Mouse (Mus musculus) testis, adult 2 months (tissue): ENCODE measurements around the gene Efcab14.

Source experiments
- CTCF ChIP-seq: fragments of 200-500 bp; IDR thresholded peaks from 2 replicates; pipeline ENCODE4 v1.5.1; 2012; ENCODE audit warnings: low read depth, mild to moderate bottlenecking, inconsistent platforms, low read length, moderate library complexity; ENCODE audit not compliant: control insufficient read depth, insufficient read depth, insufficient replicate concordance
- POLR2A ChIP-seq: fragments of 200-500 bp; IDR thresholded peaks from 2 replicates; pipeline ENCODE4 v1.6.1; 2012; ENCODE audit warnings: low read depth, mild to moderate bottlenecking, inconsistent platforms, low read length, moderate library complexity; ENCODE audit not compliant: control insufficient read depth

DNA sequence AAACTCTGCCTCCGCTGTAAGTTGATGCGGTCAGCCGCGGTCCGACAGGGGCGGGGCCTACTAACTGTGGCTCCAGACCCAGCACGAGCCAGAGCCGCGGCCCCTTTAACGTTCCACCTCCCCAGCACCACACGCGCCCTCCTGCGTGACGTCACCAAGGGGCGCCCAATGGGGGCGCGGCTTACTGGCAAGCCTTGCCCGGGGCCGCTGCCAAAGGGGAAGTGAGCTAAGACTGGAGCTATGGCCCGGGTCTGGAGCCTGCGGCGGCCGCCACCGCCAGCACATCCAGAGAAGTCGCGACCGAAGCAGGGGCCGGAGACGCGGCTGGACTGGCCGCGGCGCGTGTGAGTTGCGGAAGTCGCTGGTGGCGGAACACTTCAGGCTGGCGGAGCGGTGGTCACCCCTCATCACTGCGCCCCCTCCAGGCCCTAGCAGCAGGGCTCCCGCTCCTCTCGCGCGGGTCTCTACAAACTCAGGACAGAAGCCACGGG lies at the start of gene Efcab14:
- TF ChIP-seq POLR2A (peak; percentile 82), CTCF (no peak)
